Mouse (Mus musculus): ENCODE data around the gene Nub1.

The Nub1 gene

DNA sequence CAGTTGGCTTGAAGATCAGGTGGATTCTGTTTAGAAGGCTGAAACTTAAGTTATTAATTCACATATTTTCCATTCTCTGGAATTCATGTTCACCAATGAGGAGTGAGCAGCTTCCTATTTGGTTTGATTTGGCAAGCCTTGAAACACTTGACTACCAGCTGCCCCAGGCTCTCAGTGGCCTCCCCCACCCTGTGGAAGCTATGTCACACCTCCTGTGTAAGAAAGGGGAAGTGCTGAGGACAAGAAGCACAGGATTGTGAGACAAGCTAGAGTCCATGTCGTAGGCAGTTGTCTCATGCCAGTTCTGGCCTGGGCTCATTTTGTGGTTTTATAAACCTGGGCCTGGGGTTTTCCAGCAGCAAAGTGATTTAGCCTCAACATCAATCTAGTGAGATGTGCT is 2.4 kb downstream of the Nub1 start:
- ATAC-seq (ENCODE audit: insufficient number of reproducible peaks, low FRiP score, low TSS enrichment) = no peak

GRCm38 (mm10) chr5:24696704-24697103 is 11.4 kb downstream of the Nub1 start:
- no peak for ATAC-seq (ENCODE audit: insufficient number of reproducible peaks, low FRiP score, low TSS enrichment)

- ATAC-seq (ENCODE audit: insufficient number of reproducible peaks, low FRiP score, low TSS enrichment) = no peak
Observed at GRCm38 (mm10) chr5:24701271-24701670, 15.9 kb downstream of the Nub1 start.

- no peak for ATAC-seq (ENCODE audit: insufficient number of reproducible peaks, low FRiP score, low TSS enrichment)
Observed at GRCm38 (mm10) chr5:24704615-24705014, 19.3 kb downstream of the Nub1 start.

GRCm38 (mm10) chr5:24709962-24710361 is 24.6 kb downstream of the Nub1 start:
- ATAC-seq (ENCODE audit: insufficient number of reproducible peaks, low FRiP score, low TSS enrichment) = no peak

GRCm38 (mm10) chr5:24711615-24712014 is 26.3 kb downstream of the Nub1 start:
- no peak for ATAC-seq (ENCODE audit: insufficient number of reproducible peaks, low FRiP score, low TSS enrichment)

DNA sequence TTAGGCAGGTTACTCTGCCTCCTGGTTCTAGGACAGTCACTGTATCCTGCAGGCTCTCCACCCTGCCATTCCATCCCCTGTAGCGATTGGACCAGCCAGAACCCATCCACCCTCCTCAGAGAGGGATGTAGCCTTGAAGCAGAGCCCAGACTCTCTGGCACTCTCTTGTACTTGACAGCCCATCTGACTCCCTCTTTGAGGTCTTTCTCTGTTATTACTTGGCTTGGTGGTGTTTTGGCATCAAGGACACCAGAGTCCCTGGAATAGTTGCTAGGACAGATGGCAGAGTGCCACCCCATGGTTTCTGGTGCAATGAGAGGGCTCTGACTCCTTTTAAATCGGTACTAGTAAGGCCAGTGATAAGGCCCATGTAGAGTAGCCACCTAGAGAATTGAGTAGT is 27.9 kb downstream of the Nub1 start:
- ATAC-seq (ENCODE audit: insufficient number of reproducible peaks, low FRiP score, low TSS enrichment) = peak; percentile 77

DNA sequence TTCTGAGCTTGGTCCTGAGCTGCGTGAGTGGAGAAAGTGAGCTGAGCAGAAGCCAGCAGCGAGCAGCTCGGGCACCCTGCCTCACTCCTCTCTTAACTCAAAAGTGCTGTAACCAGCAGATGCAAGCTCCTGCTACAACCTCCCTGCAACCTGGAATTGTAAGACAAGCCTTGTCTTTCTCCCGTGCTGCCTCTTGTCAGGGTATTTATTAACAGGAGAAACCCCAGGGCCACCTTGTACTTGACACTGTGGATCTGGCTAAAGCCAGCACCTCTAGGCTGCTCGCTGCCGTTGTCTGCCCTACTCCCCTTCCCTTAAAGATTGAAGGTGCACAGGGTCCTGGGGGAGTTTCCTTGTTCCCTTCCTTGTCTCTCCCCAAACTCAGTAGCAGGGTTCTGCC is 28.7 kb downstream of the Nub1 start:
- ATAC-seq (ENCODE audit: insufficient number of reproducible peaks, low FRiP score, low TSS enrichment) = no peak

DNA sequence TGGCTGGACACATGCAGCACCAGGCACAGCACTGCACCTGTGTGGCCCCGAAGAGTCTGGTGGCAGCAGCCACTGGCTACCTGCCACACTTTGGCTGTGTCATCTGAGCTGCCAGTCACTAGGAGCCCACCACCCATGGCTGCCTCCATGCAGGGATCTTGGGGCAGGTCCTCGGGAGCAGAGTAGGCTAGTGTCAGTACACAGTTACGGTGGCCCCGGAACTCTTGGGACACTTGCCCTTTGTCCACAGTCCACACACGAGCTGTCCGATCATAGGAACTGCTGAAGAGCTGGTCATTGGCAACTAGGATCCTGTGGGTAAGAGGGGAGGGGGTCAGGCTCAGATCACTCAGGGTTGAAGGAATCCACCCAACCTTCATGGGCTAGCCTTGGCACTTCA is 32.7 kb downstream of the Nub1 start:
- no peak for ATAC-seq (ENCODE audit: insufficient number of reproducible peaks, low FRiP score, low TSS enrichment)

DNA sequence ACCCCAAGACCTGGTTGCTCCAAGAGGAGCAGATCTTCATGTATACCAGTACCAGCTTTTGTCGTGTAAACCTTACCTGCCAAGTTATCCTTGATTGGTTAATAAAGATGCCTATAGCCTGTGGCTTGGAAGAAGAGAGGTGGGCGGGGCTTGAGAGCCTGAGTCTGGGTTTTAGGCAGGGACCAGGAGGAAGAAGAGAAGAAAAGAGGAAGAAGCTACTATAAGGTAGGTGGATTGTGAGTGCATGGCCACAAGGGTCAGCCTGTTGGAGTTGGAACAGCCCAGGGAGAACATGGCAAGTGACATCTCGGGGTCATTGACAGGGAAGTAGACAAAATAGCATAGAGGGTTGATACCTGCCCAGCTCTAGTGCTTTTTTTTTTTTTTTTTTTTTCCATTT is 34.5 kb downstream of the Nub1 start:
- ATAC-seq (ENCODE audit: insufficient number of reproducible peaks, low FRiP score, low TSS enrichment) = no peak

DNA sequence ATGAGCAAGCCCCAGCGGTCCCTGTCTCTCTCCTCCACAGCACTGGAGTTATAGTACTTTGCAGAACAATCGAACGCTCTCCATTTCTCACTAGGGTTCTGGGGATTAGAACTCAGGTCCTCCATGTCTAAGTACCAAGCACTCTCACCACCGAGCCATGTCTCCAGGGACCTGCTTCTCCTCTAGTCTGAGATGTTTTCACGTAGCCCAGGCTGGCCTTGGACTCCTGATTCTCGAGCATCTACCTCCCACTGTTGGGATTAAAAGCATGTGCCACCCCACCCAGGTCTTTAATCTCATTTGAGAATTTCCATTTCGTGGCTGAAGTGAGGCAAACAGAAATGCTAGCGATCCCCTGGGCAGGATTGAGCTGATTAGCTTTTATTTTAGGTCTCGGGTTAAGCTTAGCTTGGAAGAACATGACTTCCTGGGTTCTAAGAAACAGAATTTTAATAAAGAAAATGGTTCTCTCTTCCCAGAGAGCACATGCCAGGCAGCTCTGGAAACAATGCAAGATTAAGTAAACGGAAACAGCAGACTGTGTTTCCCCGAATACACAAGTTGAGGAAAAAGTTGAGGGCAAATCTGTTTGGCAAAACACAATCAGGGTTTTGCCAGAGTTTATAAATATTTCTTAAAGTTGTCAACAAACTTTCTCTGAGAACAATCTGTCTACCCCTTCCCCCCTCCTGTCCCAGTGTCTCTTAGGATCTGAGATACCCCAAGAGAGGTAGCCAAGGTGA is 38.4 kb downstream of the Nub1 start:
- no peak for ATAC-seq (ENCODE audit: insufficient number of reproducible peaks, low FRiP score, low TSS enrichment)

DNA sequence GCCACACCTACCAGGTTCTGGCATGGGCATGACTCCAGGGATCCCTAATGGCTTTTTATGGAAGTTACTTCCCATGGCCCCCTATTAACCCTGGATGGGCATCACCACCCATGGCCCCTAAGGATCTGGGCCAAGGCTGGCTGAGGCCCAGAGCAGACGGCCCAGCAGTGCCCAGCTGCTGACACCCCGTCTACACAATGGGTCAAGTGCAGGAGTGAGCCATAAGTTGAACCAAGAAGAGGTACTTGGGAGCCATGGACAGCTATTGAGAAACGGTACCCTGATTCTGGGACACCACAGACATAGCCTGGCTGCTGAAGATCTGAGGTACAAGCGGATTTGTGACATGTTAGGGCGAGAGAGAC is 38.9 kb downstream of the Nub1 start:
- no peak for ATAC-seq (ENCODE audit: insufficient number of reproducible peaks, low FRiP score, low TSS enrichment)

GRCm38 (mm10) chr5:24724805-24725204 is 39.5 kb downstream of the Nub1 start:
- ATAC-seq (ENCODE audit: insufficient number of reproducible peaks, low FRiP score, low TSS enrichment) = no peak

DNA sequence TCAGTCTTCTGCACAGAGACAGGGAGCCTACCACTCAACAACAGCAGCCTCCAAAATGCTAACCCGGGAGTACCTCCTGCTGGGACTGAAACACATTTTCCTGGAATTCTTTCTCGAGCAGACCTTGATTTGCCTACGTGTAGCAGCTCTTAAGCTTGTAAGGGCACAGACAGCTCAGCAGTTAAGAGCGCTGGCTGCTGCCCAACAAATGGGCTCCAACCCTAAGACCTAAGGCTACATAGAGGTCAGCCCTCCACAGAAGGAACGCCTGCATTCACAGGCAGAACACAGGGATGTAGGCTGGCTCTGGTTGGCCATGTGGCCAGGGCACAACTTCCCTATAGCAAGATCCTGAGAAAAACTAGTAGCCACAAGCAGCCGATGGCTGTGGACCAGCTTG is 40.6 kb downstream of the Nub1 start:
- ATAC-seq (ENCODE audit: insufficient number of reproducible peaks, low FRiP score, low TSS enrichment) = no peak

- no peak for ATAC-seq (ENCODE audit: insufficient number of reproducible peaks, low FRiP score, low TSS enrichment)
Observed at GRCm38 (mm10) chr5:24726901-24727836, 41.8 kb downstream of the Nub1 start.

- no peak for ATAC-seq (ENCODE audit: insufficient number of reproducible peaks, low FRiP score, low TSS enrichment)
Observed at GRCm38 (mm10) chr5:24729797-24730487, 44.6 kb downstream of the Nub1 start.

- no peak for ATAC-seq (ENCODE audit: insufficient number of reproducible peaks, low FRiP score, low TSS enrichment)
Observed at GRCm38 (mm10) chr5:24730488-24730871, 45.1 kb downstream of the Nub1 start, which contains the start of gene Wdr86. Wdr86 (minus strand) TSS chr5:24730727.

DNA sequence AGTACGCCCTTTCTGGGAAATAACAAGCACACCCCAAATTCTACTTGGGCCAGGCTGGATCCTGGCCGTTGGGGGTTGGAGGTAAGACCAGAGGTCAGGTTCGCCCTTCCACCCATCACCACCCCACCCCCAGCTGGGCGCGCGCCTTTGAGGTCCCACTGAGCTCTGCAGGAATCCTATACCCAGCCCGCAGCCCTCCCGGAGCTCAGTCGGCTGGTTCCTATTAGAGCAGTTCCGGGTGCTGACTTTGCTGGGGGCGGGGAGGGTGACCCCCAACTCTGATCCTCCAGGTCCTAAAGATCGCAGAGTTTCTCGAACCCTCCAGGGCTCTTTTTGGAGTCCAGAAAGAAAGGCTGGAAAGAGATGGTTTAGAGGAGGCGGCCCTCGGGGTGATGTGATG is 45.7 kb downstream of the Nub1 start:
- ATAC-seq (ENCODE audit: insufficient number of reproducible peaks, low FRiP score, low TSS enrichment) = no peak

GRCm38 (mm10) chr5:24733134-24733533 is 47.8 kb downstream of the Nub1 start:
- ATAC-seq (ENCODE audit: insufficient number of reproducible peaks, low FRiP score, low TSS enrichment) = no peak

DNA sequence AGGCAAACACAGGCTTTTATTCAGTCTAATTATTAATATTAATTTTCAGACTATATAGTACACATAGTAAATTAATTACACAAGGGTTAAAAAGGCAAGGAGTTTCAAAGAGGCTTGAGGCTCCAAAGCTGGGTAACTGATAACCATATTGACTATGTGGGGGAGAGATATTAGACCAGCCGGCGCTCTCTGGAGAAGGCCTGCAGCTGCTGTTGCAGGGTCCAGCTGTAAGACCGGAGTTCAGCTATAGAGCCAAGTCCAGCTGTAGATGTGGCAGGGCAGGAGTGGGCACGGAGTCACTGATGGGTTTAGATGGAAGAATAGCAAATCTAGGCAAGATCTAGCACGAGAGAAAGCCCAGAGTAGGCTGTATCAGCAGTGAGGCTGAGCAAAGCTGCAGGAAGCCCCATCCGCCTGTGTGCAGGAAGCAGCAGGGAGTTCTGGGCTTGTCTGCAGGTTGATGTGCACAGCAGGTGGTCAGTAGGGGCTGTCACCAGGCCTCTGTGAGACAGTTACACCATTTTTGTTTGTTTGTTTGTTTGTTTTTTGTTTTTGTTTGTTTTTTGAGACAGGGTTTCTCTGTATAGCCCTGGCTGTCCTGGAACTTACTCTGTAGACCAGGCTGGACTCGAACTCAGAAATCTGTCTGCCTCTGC is 48.6 kb downstream of the Nub1 start:
- ATAC-seq (ENCODE audit: insufficient number of reproducible peaks, low FRiP score, low TSS enrichment) = no peak

- no peak for ATAC-seq (ENCODE audit: insufficient number of reproducible peaks, low FRiP score, low TSS enrichment)
Observed at GRCm38 (mm10) chr5:24737595-24737994, 52.3 kb downstream of the Nub1 start.
